Mouse (Mus musculus): ENCODE data around the gene Megf9. TPM values are rescaled to one million over a fixed set of nuclear protein-coding genes. Genes with fewer than 3 reads are reported as not detected.
A peak's percentile ranks its signal among the peaks of the same experiment; 100 is the strongest.

Gene Megf9
- polyA plus RNA-seq, 1 experiment from 2014 or later, result 28.7 TPM

GRCm38 (mm10) chr4:70420202-70420601, 114.6 kb downstream of the Megf9 start:
- H3K27me3 ChIP-seq (replicated peaks; ENCODE audit: control insufficient read depth, insufficient read depth, low read length), result no peaks in the 10 kb centered on the region
- DNase-seq (ENCODE audit: low spot score) (no peak), ATAC-seq (no peak)
- H3K36me3 ChIP-seq (ENCODE audit: control insufficient read depth, insufficient read depth, low read length), result no peaks in the 10 kb centered on the region
- H3K4me2 ChIP-seq (ENCODE audit: low read length), result no peak overlapping the region
- no peak overlapping the region for H3K4me3 ChIP-seq (ENCODE audit: low read depth, low read length)
- WGBS, result 53% methylated on average over 2 of the region's 2 CpGs
- no peaks in the 10 kb centered on the region for H3K9me3 ChIP-seq (replicated peaks; ENCODE audit: control insufficient read depth, low read length)
- no peak overlapping the region for H3K9ac ChIP-seq (ENCODE audit: low read length)
- H3K4me1 ChIP-seq (ENCODE audit: control insufficient read depth, insufficient read depth, low read length), result no peaks in the 10 kb centered on the region
- H3K27ac ChIP-seq (ENCODE audit: low read depth, low read length), result no peak overlapping the region

GRCm38 (mm10) chr4:70412126-70412525, 122.7 kb downstream of the Megf9 start:
- Histone ChIP-seq H3K9ac (ENCODE audit: low read length) (no peak overlapping the region), H3K36me3 (ENCODE audit: control insufficient read depth, insufficient read depth, low read length) (no peaks in the 10 kb centered on the region), H3K4me1 (ENCODE audit: control insufficient read depth, insufficient read depth, low read length) (peaks cover 9% of the 10 kb centered on the region), H3K27ac (ENCODE audit: low read depth, low read length) (no peak overlapping the region), H3K27me3 (replicated peaks; ENCODE audit: control insufficient read depth, insufficient read depth, low read length) (no peaks in the 10 kb centered on the region), H3K4me3 (ENCODE audit: low read depth, low read length) (no peak overlapping the region), H3K4me2 (ENCODE audit: low read length) (no peak overlapping the region), H3K9me3 (replicated peaks; ENCODE audit: control insufficient read depth, low read length) (no peaks in the 10 kb centered on the region)
- peak; percentile 56 for DNase-seq (ENCODE audit: low spot score)
- 30% methylated on average over 2 of the region's 2 CpGs for WGBS
- no peak for ATAC-seq

GRCm38 (mm10) chr4:70409994-70410721, 124.6 kb downstream of the Megf9 start, which contains the start of gene Cdk5rap2:
Gene Cdk5rap2 (minus strand): TSS chr4:70410443.
- WGBS, result under 1% methylated on average over 55 of the region's 55 CpGs
- peak; percentile 99 for DNase-seq (ENCODE audit: low spot score)
- Histone ChIP-seq H3K4me3 (ENCODE audit: low read depth, low read length) (peak within 1 kb of the TSS; percentile 78), H3K9me3 (replicated peaks; ENCODE audit: control insufficient read depth, low read length) (no peaks in the 10 kb centered on the region), H3K36me3 (ENCODE audit: control insufficient read depth, insufficient read depth, low read length) (no peaks in the 10 kb centered on the region), H3K27ac (ENCODE audit: low read depth, low read length) (peak within 1 kb of the TSS; percentile 72), H3K27me3 (replicated peaks; ENCODE audit: control insufficient read depth, insufficient read depth, low read length) (no peaks in the 10 kb centered on the region), H3K9ac (ENCODE audit: low read length) (peak within 1 kb of the TSS; percentile 90), H3K4me1 (ENCODE audit: control insufficient read depth, insufficient read depth, low read length) (peaks cover 9% of the 10 kb centered on the region), H3K4me2 (ENCODE audit: low read length) (peak within 1 kb of the TSS; percentile 67)
- ATAC-seq, result peak; percentile 98

- peak; percentile 16 for DNase-seq (ENCODE audit: low spot score)
- 10% methylated on average over 9 of the region's 9 CpGs for whole genome bisulfite sequencing
Observed at GRCm38 (mm10) chr4:70409456-70409855, 125.3 kb downstream of the Megf9 start.

GRCm38 (mm10) chr4:70402109-70402819, 132.5 kb downstream of the Megf9 start:
- DNase-seq (ENCODE audit: low spot score), result peak; percentile 82
- H3K9ac ChIP-seq (ENCODE audit: low read length), result peak overlapping the region; percentile 9; the same call in 1 of the 2 replicates
- H3K36me3 ChIP-seq (ENCODE audit: control insufficient read depth, insufficient read depth, low read length), result peaks cover 40% of the 10 kb centered on the region
- H3K9me3 ChIP-seq (replicated peaks; ENCODE audit: control insufficient read depth, low read length), result no peaks in the 10 kb centered on the region
- no peaks in the 10 kb centered on the region for H3K4me1 ChIP-seq (ENCODE audit: control insufficient read depth, insufficient read depth, low read length)
- H3K27ac ChIP-seq (ENCODE audit: low read depth, low read length), result peak overlapping the region; percentile 59; the same call in 1 of the 2 replicates
- WGBS, result 52% methylated on average over 9 of the region's 9 CpGs
- H3K4me3 ChIP-seq (ENCODE audit: low read depth, low read length), result no peak overlapping the region
- no peaks in the 10 kb centered on the region for H3K27me3 ChIP-seq (replicated peaks; ENCODE audit: control insufficient read depth, insufficient read depth, low read length)
- ATAC-seq, result peak; percentile 92
- H3K4me2 ChIP-seq (ENCODE audit: low read length), result no peak overlapping the region

More at GRCm38 (mm10) chr4:70409456-70409855, 125.3 kb downstream of the Megf9 start:
- Histone ChIP-seq H3K9ac (ENCODE audit: low read length) (peak overlapping the region; percentile 90), H3K36me3 (ENCODE audit: control insufficient read depth, insufficient read depth, low read length) (no peaks in the 10 kb centered on the region), H3K4me1 (ENCODE audit: control insufficient read depth, insufficient read depth, low read length) (peaks cover 9% of the 10 kb centered on the region), H3K27ac (ENCODE audit: low read depth, low read length) (no peak overlapping the region), H3K27me3 (replicated peaks; ENCODE audit: control insufficient read depth, insufficient read depth, low read length) (no peaks in the 10 kb centered on the region), H3K4me2 (ENCODE audit: low read length) (peak overlapping the region; percentile 67), H3K9me3 (replicated peaks; ENCODE audit: control insufficient read depth, low read length) (no peaks in the 10 kb centered on the region), H3K4me3 (ENCODE audit: low read depth, low read length) (peak overlapping the region; percentile 78)
- no peak for ATAC-seq

- Histone ChIP-seq H3K4me3 (ENCODE audit: low read depth, low read length) (no peak overlapping the region), H3K36me3 (ENCODE audit: control insufficient read depth, insufficient read depth, low read length) (peaks cover 40% of the 10 kb centered on the region), H3K4me1 (ENCODE audit: control insufficient read depth, insufficient read depth, low read length) (no peaks in the 10 kb centered on the region), H3K27me3 (replicated peaks; ENCODE audit: control insufficient read depth, insufficient read depth, low read length) (no peaks in the 10 kb centered on the region), H3K9me3 (replicated peaks; ENCODE audit: control insufficient read depth, low read length) (no peaks in the 10 kb centered on the region), H3K9ac (ENCODE audit: low read length) (no peak overlapping the region), H3K4me2 (ENCODE audit: low read length) (no peak overlapping the region), H3K27ac (ENCODE audit: low read depth, low read length) (no peak overlapping the region)
- ATAC-seq (no peak), DNase-seq (ENCODE audit: low spot score) (no peak)
- WGBS, result 82% methylated on average over 5 of the region's 5 CpGs
Observed at GRCm38 (mm10) chr4:70399476-70399875, 135.3 kb downstream of the Megf9 start.

GRCm38 (mm10) chr4:70399074-70399473, 135.7 kb downstream of the Megf9 start:
- Histone ChIP-seq H3K9ac (ENCODE audit: low read length) (no peak overlapping the region), H3K27me3 (replicated peaks; ENCODE audit: control insufficient read depth, insufficient read depth, low read length) (no peaks in the 10 kb centered on the region), H3K9me3 (replicated peaks; ENCODE audit: control insufficient read depth, low read length) (no peaks in the 10 kb centered on the region), H3K36me3 (ENCODE audit: control insufficient read depth, insufficient read depth, low read length) (peaks cover 40% of the 10 kb centered on the region), H3K4me3 (ENCODE audit: low read depth, low read length) (no peak overlapping the region), H3K4me1 (ENCODE audit: control insufficient read depth, insufficient read depth, low read length) (no peaks in the 10 kb centered on the region), H3K27ac (ENCODE audit: low read depth, low read length) (no peak overlapping the region), H3K4me2 (ENCODE audit: low read length) (no peak overlapping the region)
- WGBS, result 92% methylated on average over 2 of the region's 2 CpGs
- DNase-seq (ENCODE audit: low spot score), result no peak
- ATAC-seq, result no peak

GRCm38 (mm10) chr4:70398088-70398487, 136.7 kb downstream of the Megf9 start:
- ATAC-seq (no peak), DNase-seq (ENCODE audit: low spot score) (no peak)
- Histone ChIP-seq H3K36me3 (ENCODE audit: control insufficient read depth, insufficient read depth, low read length) (peaks cover 36% of the 10 kb centered on the region), H3K4me1 (ENCODE audit: control insufficient read depth, insufficient read depth, low read length) (no peaks in the 10 kb centered on the region), H3K4me3 (ENCODE audit: low read depth, low read length) (no peak overlapping the region), H3K4me2 (ENCODE audit: low read length) (no peak overlapping the region), H3K9ac (ENCODE audit: low read length) (no peak overlapping the region), H3K27me3 (replicated peaks; ENCODE audit: control insufficient read depth, insufficient read depth, low read length) (no peaks in the 10 kb centered on the region), H3K9me3 (replicated peaks; ENCODE audit: control insufficient read depth, low read length) (no peaks in the 10 kb centered on the region), H3K27ac (ENCODE audit: low read depth, low read length) (no peak overlapping the region)
- 77% methylated on average over 4 of the region's 4 CpGs for WGBS

GRCm38 (mm10) chr4:70396701-70397100, 138.1 kb downstream of the Megf9 start:
- no peak for DNase-seq (ENCODE audit: low spot score)
- Histone ChIP-seq H3K9ac (ENCODE audit: low read length) (no peak overlapping the region), H3K27me3 (replicated peaks; ENCODE audit: control insufficient read depth, insufficient read depth, low read length) (no peaks in the 10 kb centered on the region), H3K4me3 (ENCODE audit: low read depth, low read length) (no peak overlapping the region), H3K4me1 (ENCODE audit: control insufficient read depth, insufficient read depth, low read length) (no peaks in the 10 kb centered on the region), H3K9me3 (replicated peaks; ENCODE audit: control insufficient read depth, low read length) (no peaks in the 10 kb centered on the region), H3K27ac (ENCODE audit: low read depth, low read length) (no peak overlapping the region), H3K36me3 (ENCODE audit: control insufficient read depth, insufficient read depth, low read length) (peaks cover 37% of the 10 kb centered on the region), H3K4me2 (ENCODE audit: low read length) (no peak overlapping the region)
- ATAC-seq, result no peak
- WGBS, result 91% methylated on average over 5 of the region's 5 CpGs
